Mouse (Mus musculus) inflammation-experienced regulatory T-cells, adult 16 weeks (primary cell): Measurements from ENCODE around the gene Nup62. TPM values are rescaled to one million over a fixed set of nuclear protein-coding genes. Genes with fewer than 3 reads are reported as not detected.

Experiments used
- polyA plus RNA-seq: library from polyadenylated mRNA; unstranded; fragments of 100-300 nt; shearing (Covaris generic); gene quantifications from one replicate; pipeline ENCODE4 v1.2.1, GENCODE M21; 2017

Gene Nup62
- 63.1 TPM for polyA plus RNA-seq

GRCm38 (mm10) chr7:44815721-44816469 lies at the start of gene Nup62, which contains the start of gene Il4i1:
Gene Nup62, plus strand, starts transcription at chr7:44816088.
Gene Il4i1, plus strand, starts transcription at chr7:44816387.

GRCm38 (mm10) chr7:44816470-44817021 lies 658 bp downstream of the Nup62 start, which contains the start of gene Atf5:
Gene Atf5, minus strand, starts transcription at chr7:44816658.

GRCm38 (mm10) chr7:44848561-44849415 lies 32.9 kb downstream of the Nup62 start, which contains the start of the genes Akt1s1 and Tbc1d17:
Gene Akt1s1, plus strand, starts transcription at chr7:44848991.
Gene Tbc1d17, minus strand, starts transcription at chr7:44849079.

GRCm38 (mm10) chr7:44857042-44857552 lies 41.2 kb downstream of the Nup62 start, which contains the start of gene Pnkp:
Gene Pnkp, plus strand, starts transcription at chr7:44857139.

GRCm38 (mm10) chr7:44869697-44870528 lies 54.0 kb downstream of the Nup62 start, which contains the start of gene Ptov1:
Gene Ptov1, minus strand, starts transcription at chr7:44869788.

Other genes with a start within 250 kb of the Nup62 start
- gene Napsa, start 243.7 kb upstream of the Nup62 start, polyA plus RNA-seq, result 2.7 TPM
- not detected for gene Kcnc3, start 225.4 kb upstream of the Nup62 start, polyA plus RNA-seq
- gene Myh14, start 145.2 kb upstream of the Nup62 start, polyA plus RNA-seq, result not detected
- gene Izumo2, start 107.3 kb upstream of the Nup62 start, polyA plus RNA-seq, result not detected
- gene Vrk3, start 67.7 kb upstream of the Nup62 start, polyA plus RNA-seq, result 116 TPM
- 0.51 TPM for gene Zfp473, start 65.0 kb upstream of the Nup62 start, polyA plus RNA-seq
- gene Il4i1, start 299 bp downstream of the Nup62 start, polyA plus RNA-seq, result 2.9 TPM
- gene Atf5, start 570 bp downstream of the Nup62 start, polyA plus RNA-seq, result 0.22 TPM
- gene Akt1s1, start 32.9 kb downstream of the Nup62 start, polyA plus RNA-seq, result 20.5 TPM
- gene Tbc1d17, start 33.0 kb downstream of the Nup62 start, polyA plus RNA-seq, result 114 TPM
- 112 TPM for gene Pnkp, start 41.1 kb downstream of the Nup62 start, polyA plus RNA-seq
- gene Ptov1, start 53.7 kb downstream of the Nup62 start, polyA plus RNA-seq, result 10.1 TPM
- 52.0 TPM for gene Med25, start 76.6 kb downstream of the Nup62 start, polyA plus RNA-seq
- 52.1 TPM for gene Fuz, start 80.0 kb downstream of the Nup62 start, polyA plus RNA-seq
- gene Ap2a1, start 113.4 kb downstream of the Nup62 start, polyA plus RNA-seq, result 36.1 TPM
- gene Tsks, start 127.1 kb downstream of the Nup62 start, polyA plus RNA-seq, result not detected
- gene Cpt1c, start 158.8 kb downstream of the Nup62 start, polyA plus RNA-seq, result 0.72 TPM
- gene Prmt1, start 170.5 kb downstream of the Nup62 start, polyA plus RNA-seq, result 180 TPM
- 248 TPM for gene Irf3, start 181.6 kb downstream of the Nup62 start, polyA plus RNA-seq
- 29.1 TPM for gene Bcl2l12, start 182.6 kb downstream of the Nup62 start, polyA plus RNA-seq
- gene Scaf1, start 200.3 kb downstream of the Nup62 start, polyA plus RNA-seq, result 27.6 TPM
- gene Rras, start 201.9 kb downstream of the Nup62 start, polyA plus RNA-seq, result 15.1 TPM
- gene Prr12, start 236.8 kb downstream of the Nup62 start, polyA plus RNA-seq, result 3.5 TPM
- 127 TPM for gene Nosip, start 246.3 kb downstream of the Nup62 start, polyA plus RNA-seq
- 3.2 TPM for gene Prrg2, start 246.6 kb downstream of the Nup62 start, polyA plus RNA-seq